Mouse (Mus musculus) natural killer cell, adult 2 months (primary cell): ENCODE measurements around the gene Elmod2.

Experiments
- DNase-seq, 2 experiments: peaks; one replicate each; pipeline ENCODE4 v3.0.0; 2022; ENCODE audit warnings: low spot score in 2 of 2

Gene Elmod2

DNA sequence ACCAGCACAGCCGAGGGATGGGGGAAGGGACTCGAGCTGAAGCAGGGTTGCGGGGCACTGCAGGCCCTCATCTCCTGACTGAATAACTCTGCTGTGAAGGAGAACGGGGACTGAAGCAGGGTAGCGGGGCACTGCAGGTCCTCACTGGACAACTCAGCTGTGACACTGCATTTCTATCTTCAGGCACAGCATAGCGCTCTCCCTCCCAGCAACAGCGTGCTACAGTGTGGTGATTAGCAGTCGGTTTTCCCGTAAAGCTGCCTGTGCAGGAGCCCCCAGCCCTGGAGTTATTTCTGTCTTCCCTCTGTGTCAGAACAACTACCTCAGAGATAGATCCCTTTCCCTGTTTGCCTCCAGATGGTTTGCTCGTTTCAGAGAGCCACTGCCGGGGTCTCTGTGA lies 57.8 kb downstream of the Elmod2 start:
- DNase-seq = no peak

- no peak for DNase-seq
Measured at GRCm38 (mm10) chr8:83272464-83272863, 59.8 kb downstream of the Elmod2 start.

DNA sequence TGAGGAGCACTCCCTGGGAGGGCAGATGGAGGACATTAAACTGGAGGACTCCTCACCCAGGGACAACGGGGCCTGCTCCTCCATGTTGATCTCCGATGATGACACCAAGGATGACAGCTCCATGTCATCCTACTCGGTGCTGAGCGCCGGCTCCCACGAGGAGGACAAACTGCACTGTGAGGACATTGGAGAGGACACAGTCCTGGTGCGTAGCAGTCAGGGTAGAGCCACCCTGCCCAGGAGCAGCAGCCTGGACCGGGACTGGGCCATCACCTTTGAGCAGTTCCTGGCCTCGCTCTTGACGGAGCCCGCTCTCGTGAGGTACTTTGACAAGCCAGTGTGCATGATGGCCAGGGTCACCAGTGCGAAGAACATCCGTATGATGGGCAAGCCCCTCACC lies 61.1 kb downstream of the Elmod2 start:
- no peak for DNase-seq
